7 mouse cellular contexts compared by ENCODE assay signal in the genomic region with DNA sequence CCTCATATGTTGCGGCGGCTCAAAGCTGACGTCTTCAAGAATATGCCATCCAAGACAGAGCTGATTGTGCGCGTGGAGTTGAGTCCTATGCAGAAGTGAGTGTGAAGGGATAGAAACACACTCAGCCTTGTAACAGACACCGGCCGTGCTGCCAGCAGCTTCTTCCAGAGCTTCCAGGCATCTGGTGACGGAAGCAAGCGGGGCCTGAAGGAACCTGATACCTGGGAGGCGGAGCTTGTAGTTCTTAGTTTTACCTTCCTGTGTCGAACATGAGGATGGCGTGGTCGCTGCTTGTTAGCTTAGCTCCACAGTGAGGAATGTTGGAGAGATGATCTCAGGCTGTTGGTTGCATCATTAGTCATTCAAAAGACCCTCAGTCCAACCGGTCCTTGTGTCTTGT.
"Had no signal": no experiment of that assay in that cellular context is flagged by ENCODE, and none has a peak within 500 bp of the region (broad histone marks: within the 10 kb centered on the region; RNA-seq: fewer than 3 reads in every experiment).

No protein-coding gene starts in this region.

- DNase-seq: lung, adult 2 months; lung, postnatal 14 days; lung, postnatal 36 days; right cerebral cortex, postnatal 14 days; thymus, adult 2 months; thymus, postnatal 25 days; thymus, postnatal 4 days had no signal
